Mouse (Mus musculus): Measurements from ENCODE around the gene Hoxd11.

DNA sequence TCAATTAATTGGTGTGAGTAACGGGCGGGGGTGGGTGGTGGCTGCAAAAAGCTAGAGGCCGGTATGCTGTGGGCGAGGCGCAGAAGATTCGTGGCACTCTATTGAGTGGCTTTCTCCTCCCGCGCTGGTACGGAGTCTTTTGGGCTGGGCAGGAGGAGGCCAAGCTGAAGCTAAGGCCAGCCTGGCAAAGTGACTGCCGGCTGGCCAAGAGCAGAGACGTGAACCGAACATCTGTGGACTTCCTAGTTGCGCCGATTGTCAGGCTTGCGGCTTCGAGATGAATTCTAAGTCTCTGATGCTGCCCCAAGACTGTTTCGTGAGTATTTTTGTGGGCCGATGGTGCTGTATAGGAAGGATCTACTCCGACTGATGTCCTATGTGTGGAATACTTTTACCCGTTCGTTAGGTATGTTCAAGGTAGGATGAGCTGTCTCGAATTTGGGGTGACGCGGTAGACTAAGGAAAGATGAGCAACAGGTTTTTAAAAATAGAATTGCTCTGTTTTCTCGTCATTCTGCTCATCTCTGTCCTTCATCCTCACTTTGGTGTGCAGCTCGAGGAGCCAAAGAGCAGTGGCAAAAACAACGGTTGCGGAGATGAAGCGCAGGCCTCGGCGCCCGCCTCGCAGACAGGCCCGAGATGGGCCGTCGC lies 12.0 kb upstream of the Hoxd11 start:
- TF ChIP-seq POLR2A (IDR thresholded peaks at IDR 0.05; ENCODE audit: low read depth, low read length) = no peak
- TF ChIP-seq CTCF (IDR thresholded peaks at IDR 0.05; ENCODE audit: extremely low read depth, insufficient read depth, insufficient read length, insufficient replicate concordance) = no peak
